Mouse (Mus musculus) liver, embryonic 14.5 days (tissue): Measurements from ENCODE around the gene Mtg2. TPM values are rescaled to one million over a fixed set of nuclear protein-coding genes. Genes with fewer than 3 reads are reported as not detected.

Source experiments
- ATAC-seq: fragments of 200-750 bp; cut with Nextera tagmentation; 2 replicates; pipeline ENCODE4 v1.8.0; 2017; ENCODE audit warnings: moderate number of reproducible peaks, mild to moderate bottlenecking, moderate library complexity; ENCODE audit not compliant: insufficient read depth
- DNase-seq, 3 experiments: peaks; one replicate each; pipeline ENCODE4 v3.0.0-alpha.2; 2012 to 2013; ENCODE audit warnings: low read depth in 3 of 3, low spot score in 3 of 3
- H3K27ac ChIP-seq: fragments of 300-500 bp; sonication (generic); 2 replicates; pipeline ENCODE4 v1.5.1; 2014; ENCODE audit warnings: moderate library complexity, mild to moderate bottlenecking, control low read depth, inconsistent platforms
- H3K27me3 ChIP-seq: fragments of 300-500 bp; sonication (generic); 2 replicates; pipeline ENCODE4 v1.6.1; 2014; ENCODE audit warnings: mild to moderate bottlenecking, low read length, moderate library complexity; ENCODE audit not compliant: control insufficient read depth, insufficient read depth
- H3K36me3 ChIP-seq: fragments of 300-500 bp; sonication (generic); replicated peaks from 2 replicates; pipeline ENCODE4 v1.6.1; 2014; ENCODE audit warnings: low read depth; ENCODE audit not compliant: control insufficient read depth, insufficient read depth
- H3K4me1 ChIP-seq, 2 experiments: fragments of 200-500 bp in 1 of 2; fragments of 300-500 bp in 1 of 2; sonication (generic) in 1 of 2; replicated peaks; 2 replicates each; pipeline ENCODE4 v1.6.1; 2012 to 2014; ENCODE audit warnings: antibody characterized with exemption in 1 of 2, inconsistent platforms in 1 of 2, low read length in 1 of 2; ENCODE audit not compliant: control insufficient read depth in 2 of 2, insufficient read depth in 2 of 2
- H3K4me2 ChIP-seq: fragments of 300-500 bp; sonication (generic); 2 replicates; pipeline ENCODE4 v1.6.1; 2014; ENCODE audit warnings: low read depth, mild to moderate bottlenecking, control low read depth, moderate library complexity
- H3K4me3 ChIP-seq, 2 experiments: fragments of 200-500 bp in 1 of 2; fragments of 300-500 bp in 1 of 2; sonication (generic) in 1 of 2; 2 replicates each; pipeline ENCODE4 v1.5.1; 2012 to 2014; ENCODE audit warnings: low read depth in 2 of 2, low read length in 2 of 2, mild to moderate bottlenecking in 2 of 2, control low read depth in 1 of 2, inconsistent platforms in 1 of 2, moderate library complexity in 1 of 2; ENCODE audit not compliant: insufficient read depth in 1 of 2
- H3K9ac ChIP-seq: fragments of 300-500 bp; sonication (generic); replicated peaks from 2 replicates; pipeline ENCODE4 v1.6.1; 2014; ENCODE audit warnings: mild to moderate bottlenecking, control low read depth, moderate library complexity
- H3K9me3 ChIP-seq: fragments of 300-500 bp; sonication (generic); 2 replicates; pipeline ENCODE4 v1.6.1; 2016; ENCODE audit warnings: low read length, mixed read lengths; ENCODE audit not compliant: control insufficient read depth
- CTCF ChIP-seq: IDR thresholded peaks from 2 replicates; pipeline ENCODE4 v1.5.1; 2016; ENCODE audit warnings: antibody characterized with exemption, low read depth, control low read depth
- EP300 ChIP-seq: IDR thresholded peaks from 2 replicates; pipeline ENCODE4 v1.6.1; 2016; ENCODE audit warnings: antibody characterized with exemption, low read depth
- WGBS: fragments of 180-500 bp; shearing (Covaris S2); extraction: QIAGEN DNeasy Blood & Tissue Kit; methylation state at CpG from one replicate; pipeline ENCODE4 v1.1.7; 2014; ENCODE audit not compliant: insufficient replicate concordance; 5-methylcytosine and 5-hydroxymethylcytosine counted together
- polyA plus RNA-seq, 2 experiments: library from polyadenylated mRNA; depleted of rRNA in 1 of 2; stranded (reverse) in 1 of 2; unstranded in 1 of 2; fragments of >200 nt; fragmentation: Nextera tagmentation in 1 of 2; extraction: Ambion mirVana in 1 of 2; gene quantifications; 2 replicates each; pipeline versions ENCODE4 v1.2.1 to v1.2.3; 2012 to 2014

Gene Mtg2
- polyA plus RNA-seq, 2 experiments = 8.5 to 10.7 TPM

DNA sequence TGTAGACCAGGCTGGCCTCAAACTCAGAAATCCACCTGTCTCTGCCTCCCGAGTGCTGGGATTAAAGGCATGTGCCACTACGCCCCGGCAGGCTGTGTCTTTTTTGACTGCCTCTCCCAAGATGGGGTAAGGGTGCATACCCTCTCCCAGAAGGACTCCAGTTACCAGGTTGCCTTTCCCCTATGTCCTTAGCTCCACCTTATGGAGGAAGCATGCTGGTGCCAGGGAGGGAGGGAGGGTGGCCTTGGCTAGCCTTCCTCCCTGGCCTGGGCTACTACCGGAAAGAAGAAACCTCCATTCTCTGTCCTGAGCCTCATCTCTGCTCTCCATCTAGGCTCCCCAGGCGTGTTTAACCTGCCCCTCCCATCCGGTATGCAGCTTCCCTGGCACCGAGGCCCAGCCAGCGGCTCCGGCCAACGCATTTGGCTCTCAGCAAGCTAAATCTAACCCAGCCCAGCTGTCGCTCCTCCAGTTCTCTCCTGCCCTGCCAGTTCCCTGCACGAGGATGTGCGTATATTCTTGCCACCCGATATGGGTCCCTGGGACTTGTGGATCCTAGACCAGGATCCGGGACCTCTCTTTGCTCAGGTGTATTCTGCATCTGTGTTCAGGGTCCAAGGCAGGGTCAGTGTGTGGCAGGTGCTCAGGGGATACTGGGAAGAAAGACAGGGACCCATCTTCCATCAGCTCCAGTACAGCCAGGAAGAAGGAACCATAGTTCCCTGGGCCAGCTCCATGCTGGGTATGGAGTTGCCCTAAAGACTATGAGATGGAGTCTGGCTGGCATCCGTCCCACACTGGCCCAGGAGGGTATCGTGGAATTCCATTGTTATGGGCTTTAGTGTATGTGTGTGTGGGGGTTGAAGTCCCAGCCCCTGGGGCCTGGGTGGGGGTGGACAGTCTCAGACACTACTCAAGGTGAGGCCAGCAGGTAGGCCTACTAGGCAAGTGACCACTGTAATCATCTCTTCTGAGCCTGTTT is 43.8 kb downstream of the Mtg2 start:
- DNase-seq (no peak), ATAC-seq (no peak)
- Histone ChIP-seq H3K4me1 (peaks cover 4 to 5% of the 10 kb centered on the region in 2 experiments; a peak in 3 of 4 replicates), H3K27me3 (peaks cover 3% of the 10 kb centered on the region; the same call in 1 of the 2 replicates), H3K4me2 (no peak overlapping the region), H3K4me3 (no peak overlapping the region), H3K27ac (no peak overlapping the region), H3K36me3 (no peaks in the 10 kb centered on the region), H3K9ac (no peak overlapping the region), H3K9me3 (no peaks in the 10 kb centered on the region)
- TF ChIP-seq EP300 (no peak), CTCF (no peak)
- 60% methylated on average over 17 of the region's 17 CpGs for WGBS

DNA sequence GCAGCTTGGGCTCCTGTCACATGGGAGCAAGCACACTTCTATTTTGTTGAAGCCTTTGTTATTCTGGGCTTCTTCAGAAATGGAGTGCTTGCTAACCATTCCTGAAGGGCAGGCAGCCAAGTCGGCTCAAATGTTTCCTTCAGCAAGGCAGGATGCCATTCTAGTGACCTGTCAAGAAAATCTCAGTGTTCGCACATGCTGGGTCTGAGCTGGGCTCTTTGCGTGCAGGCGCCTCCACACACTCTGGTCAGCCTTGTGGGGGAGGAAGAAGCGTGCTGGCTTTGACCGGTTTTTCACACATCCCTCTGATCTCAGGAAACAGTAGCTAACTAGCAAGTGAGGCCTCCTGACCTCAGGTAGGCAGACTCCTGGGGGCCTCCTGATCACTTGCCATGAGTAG is 44.9 kb downstream of the Mtg2 start:
- ATAC-seq = no peak
- no peak overlapping the region for H3K27ac ChIP-seq
- H3K4me2 ChIP-seq = no peak overlapping the region
- no peak for DNase-seq
- H3K4me3 ChIP-seq = no peak overlapping the region
- peaks cover 8 to 11% of the 10 kb centered on the region in 2 experiments for H3K4me1 ChIP-seq
- 36% methylated on average over 6 of the region's 6 CpGs for WGBS
- no peaks in the 10 kb centered on the region for H3K9me3 ChIP-seq
- H3K36me3 ChIP-seq = no peaks in the 10 kb centered on the region
- no peak overlapping the region for H3K9ac ChIP-seq
- TF ChIP-seq CTCF (no peak), EP300 (no peak)
- H3K27me3 ChIP-seq = peaks cover 3% of the 10 kb centered on the region; the same call in 1 of the 2 replicates

- no peaks in the 10 kb centered on the region for H3K9me3 ChIP-seq
- DNase-seq (no peak), ATAC-seq (no peak)
- no peak overlapping the region for H3K4me3 ChIP-seq
- no peak overlapping the region for H3K4me2 ChIP-seq
- H3K27ac ChIP-seq = no peak overlapping the region
- WGBS = 24% methylated on average over 10 of the region's 10 CpGs
- H3K9ac ChIP-seq = no peak overlapping the region
- peaks cover 3% of the 10 kb centered on the region; the same call in 1 of the 2 replicates for H3K27me3 ChIP-seq
- TF ChIP-seq CTCF = no peak
- H3K4me1 ChIP-seq = peaks cover 11% of the 10 kb centered on the region in 2 experiments
- H3K36me3 ChIP-seq = no peaks in the 10 kb centered on the region
Observed at GRCm38 (mm10) chr2:180116081-180116493, 45.7 kb downstream of the Mtg2 start.

DNA sequence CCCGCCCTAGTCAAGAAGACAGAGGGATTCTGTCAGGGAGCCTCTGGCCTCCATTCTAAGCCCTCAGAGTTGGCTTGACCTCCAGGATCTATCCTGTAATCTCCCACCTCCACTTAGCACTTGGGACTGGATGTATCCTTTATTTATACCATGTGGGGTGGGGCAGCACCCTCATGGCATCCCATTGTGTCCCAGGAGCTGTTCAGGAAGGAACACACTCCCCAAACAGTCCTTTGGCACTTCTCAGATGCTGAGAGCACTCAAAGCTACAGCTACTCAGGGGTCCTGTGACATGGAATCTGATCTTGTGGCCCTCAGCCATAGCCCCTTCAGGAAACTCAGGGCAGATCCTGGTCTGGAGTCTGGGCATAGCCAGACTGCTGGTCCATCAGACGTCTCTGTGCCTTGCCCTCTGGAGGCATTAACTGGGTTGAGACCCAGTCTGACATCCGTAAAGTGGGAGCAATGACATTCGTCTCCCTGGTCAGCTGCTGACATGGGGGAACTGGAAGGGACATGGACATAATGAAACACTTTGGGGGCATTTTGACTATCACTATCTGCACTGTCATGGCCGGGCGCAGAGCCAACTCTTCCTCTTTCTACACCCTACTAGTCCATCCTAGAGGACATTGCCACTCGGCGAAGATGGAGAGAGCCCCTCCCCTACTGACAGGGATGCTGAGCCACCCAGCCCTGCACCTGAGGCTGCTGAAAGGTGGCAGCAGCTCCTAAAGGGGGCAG is 46.5 kb downstream of the Mtg2 start:
- Histone ChIP-seq H3K9me3 (no peaks in the 10 kb centered on the region), H3K27me3 (peaks cover 3% of the 10 kb centered on the region; the same call in 1 of the 2 replicates), H3K4me1 (peaks cover 11% of the 10 kb centered on the region in 2 experiments), H3K4me3 (no peak overlapping the region), H3K9ac (no peak overlapping the region), H3K4me2 (no peak overlapping the region), H3K36me3 (no peaks in the 10 kb centered on the region), H3K27ac (no peak overlapping the region)
- ATAC-seq = no peak
- WGBS = 52% methylated on average over 8 of the region's 8 CpGs
- no peak for TF ChIP-seq CTCF
- DNase-seq = no peak
